Mouse (Mus musculus): ENCODE data around the gene Noa1. TPM values are rescaled to one million over a fixed set of nuclear protein-coding genes. Genes with fewer than 3 reads are reported as not detected.

The Noa1 gene
- total RNA-seq (2015) (58.5 and 59.2 TPM in 2 replicates), total RNA-seq (2017) (16.8 and 17.9 TPM in 2 replicates)

- ATAC-seq (replicated peaks; ENCODE audit: poor library complexity), result peak; percentile 87
Observed at GRCm38 (mm10) chr5:77309924-77310772, at the start of gene Noa1, which contains the start of gene Polr2b. Noa1 (minus strand) TSS chr5:77310084. Polr2b (plus strand) TSS chr5:77310147.

GRCm38 (mm10) chr5:77358347-77358746 is 48.5 kb upstream of the Noa1 start:
- peak; percentile 54 for ATAC-seq (replicated peaks; ENCODE audit: poor library complexity)

- ATAC-seq (replicated peaks; ENCODE audit: poor library complexity), result peak; percentile 81
Observed at GRCm38 (mm10) chr5:77357405-77358149, 47.7 kb upstream of the Noa1 start.

GRCm38 (mm10) chr5:77355307-77356265 is 45.7 kb upstream of the Noa1 start:
- ATAC-seq (replicated peaks; ENCODE audit: poor library complexity), result no peak

GRCm38 (mm10) chr5:77354361-77354787 is 44.5 kb upstream of the Noa1 start:
- peak; percentile 72 for ATAC-seq (replicated peaks; ENCODE audit: poor library complexity)

GRCm38 (mm10) chr5:77351691-77352090 is 41.8 kb upstream of the Noa1 start:
- no peak for ATAC-seq (replicated peaks; ENCODE audit: poor library complexity)

- ATAC-seq (replicated peaks; ENCODE audit: poor library complexity), result no peak
Observed at GRCm38 (mm10) chr5:77349971-77350658, 40.2 kb upstream of the Noa1 start.

GRCm38 (mm10) chr5:77348901-77349300 is 39.0 kb upstream of the Noa1 start:
- ATAC-seq (replicated peaks; ENCODE audit: poor library complexity), result no peak

GRCm38 (mm10) chr5:77340033-77340432 is 30.1 kb upstream of the Noa1 start:
- ATAC-seq (replicated peaks; ENCODE audit: poor library complexity), result no peak

- peak; percentile 63 for ATAC-seq (replicated peaks; ENCODE audit: poor library complexity)
Observed at GRCm38 (mm10) chr5:77330154-77330553, 20.3 kb upstream of the Noa1 start.

GRCm38 (mm10) chr5:77324936-77325335 is 15.1 kb upstream of the Noa1 start:
- no peak for ATAC-seq (replicated peaks; ENCODE audit: poor library complexity)

GRCm38 (mm10) chr5:77314986-77315385 is 5.1 kb upstream of the Noa1 start:
- no peak for ATAC-seq (replicated peaks; ENCODE audit: poor library complexity)

- no peak for ATAC-seq (replicated peaks; ENCODE audit: poor library complexity)
Observed at GRCm38 (mm10) chr5:77314206-77314605, 4.3 kb upstream of the Noa1 start.

GRCm38 (mm10) chr5:77309051-77309906 is 605 bp downstream of the Noa1 start:
- peak; percentile 18 for ATAC-seq (replicated peaks; ENCODE audit: poor library complexity)

- peak; percentile 15; the same call in 1 of the 2 replicates for ATAC-seq (replicated peaks; ENCODE audit: poor library complexity)
Observed at GRCm38 (mm10) chr5:77307821-77308553, 1.9 kb downstream of the Noa1 start.

GRCm38 (mm10) chr5:77301296-77301903 is 8.5 kb downstream of the Noa1 start:
- ATAC-seq (replicated peaks; ENCODE audit: poor library complexity), result no peak

- ATAC-seq (replicated peaks; ENCODE audit: poor library complexity), result no peak
Observed at GRCm38 (mm10) chr5:77299486-77299885, 10.4 kb downstream of the Noa1 start.
